Mouse (Mus musculus) heart, adult 2 months (tissue): ENCODE measurements at regions not wholly inside any gene's neighbourhood (a gene's known extent, or its start where the extent isn't known, plus 50 kb on each side); places are given as distances from the start of the nearest gene placed in this dataset.
A peak's percentile ranks its signal among the peaks of the same experiment; 100 is the strongest.

Experiments used
- DNase-seq, 2 experiments: peaks; one replicate each; pipeline ENCODE4 v3.0.0; 2021
- H3K27ac ChIP-seq: fragments of 200-600 bp; 2 replicates; pipeline ENCODE4 v1.8.1; 2022
- H3K27me3 ChIP-seq: fragments of 200-500 bp; 2 replicates; pipeline ENCODE4 v1.6.1; 2012; ENCODE audit warnings: mild to moderate bottlenecking, low read length, inconsistent platforms, mixed read lengths; ENCODE audit not compliant: control insufficient read depth, insufficient read depth
- H3K36me3 ChIP-seq: fragments of 200-500 bp; 2 replicates; pipeline ENCODE4 v1.6.1; 2012; ENCODE audit warnings: low read length, inconsistent platforms; ENCODE audit not compliant: control insufficient read depth, insufficient read depth
- H3K4me1 ChIP-seq: fragments of 200-500 bp; 2 replicates; pipeline ENCODE4 v1.6.1; 2011; ENCODE audit warnings: low read length; ENCODE audit not compliant: control insufficient read depth, insufficient read depth
- H3K4me3 ChIP-seq: fragments of 200-600 bp; 2 replicates; pipeline ENCODE4 v1.8.1; 2022
- H3K79me2 ChIP-seq: fragments of 200-500 bp; replicated peaks from 2 replicates; pipeline ENCODE4 v1.6.1; 2012; ENCODE audit warnings: mild to moderate bottlenecking, inconsistent platforms, low read length, moderate library complexity, mixed read lengths; ENCODE audit not compliant: control insufficient read depth, insufficient read depth
- H3K9ac ChIP-seq: fragments of 200-500 bp; 2 replicates; pipeline ENCODE4 v1.6.1; 2012; ENCODE audit warnings: low read depth, mild to moderate bottlenecking, control low read depth, inconsistent platforms, low read length, mixed read lengths
- CTCF ChIP-seq: fragments of 200-600 bp; IDR thresholded peaks from 2 replicates; pipeline ENCODE4 v1.8.1; 2022; ENCODE audit warnings: antibody characterized with exemption, mild to moderate bottlenecking, moderate library complexity
- EP300 ChIP-seq: fragments of 200-500 bp; IDR thresholded peaks from 2 replicates; pipeline ENCODE4 v1.6.1; 2011; ENCODE audit warnings: low read depth, low read length, control low read depth; ENCODE audit not compliant: insufficient read depth
- POLR2A ChIP-seq: fragments of 200-500 bp; IDR thresholded peaks from 2 replicates; pipeline ENCODE4 v1.6.1; 2011; ENCODE audit warnings: mild to moderate bottlenecking, low read depth, low read length, control low read depth; ENCODE audit not compliant: insufficient read depth
- WGBS: fragments of 180-500 bp; shearing (Covaris S2); methylation state at CpG from one replicate; pipeline ENCODE4 v1.1.7; 2018; 5-methylcytosine and 5-hydroxymethylcytosine counted together
- intact Hi-C: fragments of 180-260 bp; cut with DNase I; formaldehyde crosslinking; loops from one replicate; pipeline ENCODE4 v1.15.1; 2025

DNA sequence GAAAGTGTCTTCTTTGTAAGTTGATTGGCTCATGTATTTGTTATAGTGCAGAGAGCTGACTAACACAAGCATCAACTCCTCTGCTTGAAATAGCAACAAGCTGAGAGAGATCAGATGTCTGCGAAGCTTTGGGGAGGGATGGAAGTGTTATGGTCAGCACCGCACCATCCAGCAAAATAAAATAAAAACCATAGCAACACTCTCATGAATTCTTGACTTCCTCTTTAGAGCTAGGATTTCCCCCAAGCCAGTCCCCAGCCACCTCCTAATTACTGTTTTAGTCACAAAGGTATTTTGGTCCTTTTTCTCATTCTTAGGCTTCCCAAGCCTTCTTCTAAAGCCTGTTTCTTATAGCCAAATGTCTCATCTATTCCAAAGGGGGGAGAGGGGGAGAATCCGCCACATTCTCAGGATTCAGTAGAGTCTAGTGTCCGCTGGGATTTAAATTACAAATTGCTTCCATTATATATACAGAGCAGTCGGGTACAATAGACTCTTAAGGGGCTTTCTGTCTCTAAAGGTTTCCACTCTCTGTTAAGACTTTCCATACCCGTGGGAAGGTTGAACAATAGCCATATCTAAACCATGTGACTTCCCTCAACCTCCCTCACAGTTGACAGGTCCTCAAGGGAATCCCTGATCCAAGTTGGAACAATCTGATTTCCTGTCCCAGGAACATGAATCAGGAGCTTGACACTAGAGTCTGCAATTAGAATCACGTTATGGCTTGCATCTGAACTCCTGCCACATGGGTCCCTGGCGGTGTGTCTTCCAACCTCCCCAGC lies 386.7 kb downstream of the Rapgef2 start:
- Histone ChIP-seq H3K9ac (no peak overlapping the region), H3K27me3 (no peaks in the 10 kb centered on the region), H3K27ac (peak overlapping the region; percentile 36), H3K4me1 (peaks cover 6% of the 10 kb centered on the region), H3K36me3 (peaks cover 10% of the 10 kb centered on the region; the same call in 1 of the 2 replicates), H3K4me3 (no peak overlapping the region), H3K79me2 (no peaks in the 10 kb centered on the region)
- WGBS, result 32% methylated on average over 8 of the region's 8 CpGs
- intact Hi-C loops, result no loop called here
- peak in 1 of 2 experiments; percentile 18 for DNase-seq
- 0 out of 2 replicates have a peak, but pooled peaks have one; percentile 6 for TF ChIP-seq CTCF
- TF ChIP-seq EP300, result no peak

GRCm38 (mm10) chr3:78889326-78889725 lies 397.0 kb downstream of the Rapgef2 start:
- intact Hi-C loops, result no loop called here
- H3K4me1 ChIP-seq, result no peaks in the 10 kb centered on the region
- WGBS, result 68% methylated on average over 3 of the region's 3 CpGs
- no peaks in the 10 kb centered on the region for H3K27me3 ChIP-seq
- H3K9ac ChIP-seq, result no peak overlapping the region
- no peak overlapping the region for H3K27ac ChIP-seq
- H3K36me3 ChIP-seq, result no peaks in the 10 kb centered on the region
- TF ChIP-seq POLR2A (no peak), CTCF (no peak), EP300 (no peak)
- H3K4me3 ChIP-seq, result no peak overlapping the region
- no peak for DNase-seq
- no peaks in the 10 kb centered on the region for H3K79me2 ChIP-seq

DNA sequence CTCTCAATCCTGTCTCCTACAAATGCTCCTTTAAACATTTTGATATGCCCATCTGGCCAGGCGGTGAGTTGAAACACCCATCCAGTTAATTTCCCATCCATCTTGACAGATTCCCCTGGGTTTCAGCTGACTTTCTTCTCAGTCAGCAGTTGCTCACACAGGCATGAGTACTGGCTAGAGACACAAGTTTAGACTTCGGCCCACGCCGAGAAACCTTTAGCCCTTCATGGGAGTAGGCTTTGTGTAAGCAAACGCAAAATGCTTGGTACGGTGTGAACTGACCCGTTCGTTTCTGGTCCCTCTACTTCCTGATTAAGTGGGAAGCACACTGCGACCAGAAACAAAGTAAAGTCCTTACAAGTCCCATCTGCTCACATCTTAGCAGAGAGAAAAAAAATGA lies 401.6 kb downstream of the Rapgef2 start:
- Histone ChIP-seq H3K9ac (no peak overlapping the region), H3K27ac (no peak overlapping the region), H3K4me3 (no peak overlapping the region), H3K4me1 (no peaks in the 10 kb centered on the region), H3K27me3 (no peaks in the 10 kb centered on the region), H3K36me3 (no peaks in the 10 kb centered on the region), H3K79me2 (no peaks in the 10 kb centered on the region)
- no peak for TF ChIP-seq CTCF
- no peak for TF ChIP-seq POLR2A
- no peak for TF ChIP-seq EP300
- no peak for DNase-seq
- 83% methylated on average over 9 of the region's 9 CpGs for WGBS
- intact Hi-C loops, result no loop called here

DNA sequence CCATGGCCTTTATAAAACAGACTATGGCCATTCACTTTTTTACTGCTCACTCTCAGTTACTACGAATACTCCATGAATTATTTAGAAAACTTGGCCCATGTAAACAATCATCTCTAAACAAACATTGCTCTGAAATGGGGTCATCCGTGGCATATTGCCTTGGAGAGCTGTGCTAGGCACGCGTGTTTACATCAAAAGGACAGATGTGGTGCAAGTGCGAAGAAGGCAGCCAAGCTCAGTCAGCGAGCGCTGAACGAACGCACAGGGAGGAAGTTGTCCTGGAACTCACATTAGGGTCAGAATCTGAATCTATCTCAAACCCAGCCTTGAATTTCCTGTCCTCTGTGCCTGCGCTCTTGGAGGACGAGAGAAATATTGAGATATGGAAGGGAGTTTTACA lies 402.3 kb downstream of the Rapgef2 start:
- Histone ChIP-seq H3K36me3 (no peaks in the 10 kb centered on the region), H3K9ac (no peak overlapping the region), H3K4me3 (no peak overlapping the region), H3K27ac (no peak overlapping the region), H3K79me2 (no peaks in the 10 kb centered on the region), H3K27me3 (no peaks in the 10 kb centered on the region), H3K4me1 (no peaks in the 10 kb centered on the region)
- TF ChIP-seq EP300 (no peak), CTCF (no peak), POLR2A (no peak)
- WGBS, result 57% methylated on average over 11 of the region's 11 CpGs
- intact Hi-C loops, result no loop called here
- DNase-seq, result no peak

GRCm38 (mm10) chr3:78880072-78880471 lies 406.2 kb downstream of the Rapgef2 start:
- Histone ChIP-seq H3K4me1 (no peaks in the 10 kb centered on the region), H3K36me3 (no peaks in the 10 kb centered on the region), H3K79me2 (no peaks in the 10 kb centered on the region), H3K9ac (no peak overlapping the region), H3K4me3 (no peak overlapping the region), H3K27me3 (no peaks in the 10 kb centered on the region), H3K27ac (no peak overlapping the region)
- intact Hi-C loops, result no loop called here
- DNase-seq, result no peak
- TF ChIP-seq POLR2A (no peak), EP300 (no peak), CTCF (no peak)
- 93% methylated on average over 13 of the region's 13 CpGs for WGBS

DNA sequence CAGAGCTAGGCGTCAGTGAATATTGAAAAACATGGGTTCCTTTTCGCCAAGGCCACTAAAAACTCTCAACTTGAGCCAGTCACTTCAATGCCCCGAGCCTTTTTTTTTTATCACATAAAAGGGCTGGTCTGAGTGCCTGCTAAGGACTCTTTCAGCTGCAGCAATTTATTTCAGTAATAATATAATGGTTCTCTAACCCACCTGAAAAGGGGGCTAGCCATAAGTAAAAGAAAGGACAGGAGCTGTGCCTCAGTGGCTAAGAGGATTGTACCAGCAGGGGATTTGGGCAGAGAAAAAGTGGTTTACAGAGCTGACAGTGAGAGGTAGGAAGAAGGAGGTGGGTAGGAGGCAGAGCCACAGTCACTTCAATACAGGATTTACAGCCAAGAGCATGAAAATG lies 409.0 kb downstream of the Rapgef2 start:
- no peaks in the 10 kb centered on the region for H3K4me1 ChIP-seq
- H3K36me3 ChIP-seq, result no peaks in the 10 kb centered on the region
- H3K9ac ChIP-seq, result no peak overlapping the region
- no peak for TF ChIP-seq CTCF
- TF ChIP-seq POLR2A, result no peak
- TF ChIP-seq EP300, result no peak
- no peaks in the 10 kb centered on the region for H3K79me2 ChIP-seq
- H3K4me3 ChIP-seq, result no peak overlapping the region
- WGBS, result 72% methylated on average over 3 of the region's 3 CpGs
- no peak for DNase-seq
- no peak overlapping the region for H3K27ac ChIP-seq
- intact Hi-C loops, result no loop called here
- H3K27me3 ChIP-seq, result no peaks in the 10 kb centered on the region
